Mouse (Mus musculus) naive thymus-derived CD4-positive, alpha-beta T cell, adult 2 months (primary cell): ENCODE data around the gene Prdx1.

Experiments used
- DNase-seq: peaks from one replicate; pipeline ENCODE4 v3.0.0-alpha.2; 2011; ENCODE audit warnings: low read depth

Prdx1 gene

GRCm38 (mm10) chr4:116729532-116729931 lies 44.2 kb downstream of the Prdx1 start:
- no peak for DNase-seq

GRCm38 (mm10) chr4:116731077-116731476 lies 45.7 kb downstream of the Prdx1 start:
- DNase-seq: no peak

GRCm38 (mm10) chr4:116732355-116732754 lies 47.0 kb downstream of the Prdx1 start:
- DNase-seq: no peak

GRCm38 (mm10) chr4:116734996-116735395 lies 49.7 kb downstream of the Prdx1 start:
- peak; percentile 72 for DNase-seq

GRCm38 (mm10) chr4:116738972-116739751 lies 53.8 kb downstream of the Prdx1 start:
- no peak for DNase-seq

GRCm38 (mm10) chr4:116749750-116750149 lies 64.4 kb downstream of the Prdx1 start:
- DNase-seq: no peak
